Mouse (Mus musculus): ENCODE results near the gene Pygm. TPM values are rescaled to one million over a fixed set of nuclear protein-coding genes. Genes with fewer than 3 reads are reported as not detected.
A peak's percentile ranks its signal among the peaks of the same experiment; 100 is the strongest.

Pygm gene
- total RNA-seq, 2 experiments from 2014 or later: 26.4 to 27.2 TPM

- DNase-seq (ENCODE audit: low spot score in 2 of 2): no peak
Measured at GRCm38 (mm10) chr19:6351431-6352106, 32.6 kb upstream of the Pygm start.

GRCm38 (mm10) chr19:6352107-6352505 is 32.1 kb upstream of the Pygm start:
- DNase-seq (ENCODE audit: low spot score in 2 of 2): no peak

DNA sequence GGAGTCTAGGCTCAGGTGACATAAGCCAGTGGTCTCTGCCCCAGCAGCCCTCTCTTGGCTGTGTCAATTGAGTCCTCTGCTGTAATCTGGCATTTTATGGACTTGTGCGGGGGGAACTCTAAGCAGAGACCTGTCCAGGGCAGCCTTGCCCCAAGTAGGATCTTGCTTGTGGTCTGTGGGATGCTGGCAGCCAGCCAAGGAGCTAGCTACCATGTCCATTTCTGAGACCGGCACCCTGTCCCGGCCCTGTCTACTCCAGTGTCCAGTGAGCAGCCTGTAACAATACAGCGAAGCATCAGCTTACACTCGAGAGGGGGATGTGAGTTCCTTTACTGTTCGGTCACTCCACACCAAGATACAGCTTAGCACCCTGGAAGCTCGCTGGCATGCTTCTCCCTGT is 30.2 kb upstream of the Pygm start:
- no peak for DNase-seq (ENCODE audit: low spot score in 2 of 2)

DNA sequence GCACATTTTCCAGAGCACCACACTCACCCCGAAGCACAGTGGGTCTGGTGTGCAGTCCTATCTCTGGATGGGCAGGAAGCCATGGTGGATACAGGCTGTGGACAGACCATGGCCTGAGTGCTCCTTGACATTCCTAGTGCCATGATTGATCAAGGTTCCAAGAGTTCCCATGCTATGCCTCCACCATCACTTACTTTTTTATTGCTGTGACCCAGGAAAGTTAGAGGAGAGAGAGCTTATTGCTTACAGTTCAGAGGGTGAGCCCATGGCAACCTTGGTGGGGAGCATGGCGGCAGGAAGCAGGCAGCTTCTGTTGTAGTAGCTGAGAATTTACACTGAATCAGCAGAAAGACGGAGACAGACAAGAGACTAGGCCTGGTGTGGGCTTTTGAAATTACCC is 22.9 kb upstream of the Pygm start:
- no peak for DNase-seq (ENCODE audit: low spot score in 2 of 2)

- no peak for DNase-seq (ENCODE audit: low spot score in 2 of 2)
Measured at GRCm38 (mm10) chr19:6363091-6363410, 21.1 kb upstream of the Pygm start.

DNA sequence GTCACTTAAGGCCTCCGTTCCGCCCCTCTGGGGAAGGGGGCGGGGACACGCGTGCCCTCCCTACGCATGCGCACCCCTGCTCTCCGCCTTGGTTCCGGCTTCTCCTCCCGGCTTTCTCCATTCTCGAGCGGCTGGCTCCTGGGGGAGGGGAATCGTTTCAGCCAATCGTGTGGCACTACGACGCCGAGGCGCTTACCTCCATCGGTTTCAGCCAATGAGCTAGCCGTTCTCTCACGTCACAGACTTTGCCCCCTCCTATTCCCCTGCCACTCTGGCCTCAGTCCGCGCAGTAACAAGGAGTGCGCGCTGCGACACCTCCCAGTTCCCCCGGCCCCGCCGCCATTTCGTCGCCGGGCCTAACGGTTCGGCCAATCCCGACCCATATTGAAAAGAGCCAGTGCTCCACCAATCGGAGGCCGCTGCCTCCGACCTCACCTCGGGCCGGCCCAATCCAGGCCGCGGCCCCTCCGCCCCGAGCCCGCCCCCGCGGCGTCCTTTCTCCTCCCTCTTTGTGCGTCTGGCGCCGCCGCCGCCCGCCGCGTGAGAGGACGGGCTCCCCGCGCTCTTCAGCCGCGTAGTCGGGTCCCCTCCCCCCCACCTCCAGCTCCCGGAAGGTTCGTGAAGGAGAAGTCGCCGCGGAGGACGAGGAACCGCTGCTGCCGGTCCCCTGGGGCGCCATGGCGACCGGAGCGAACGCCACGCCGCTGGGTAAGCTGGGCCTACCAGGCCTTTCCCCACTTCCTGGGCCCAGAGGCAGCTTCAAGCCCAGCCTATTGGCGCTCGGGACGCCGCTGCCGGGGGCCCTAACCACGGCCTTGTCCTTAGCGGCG is 20.6 kb upstream of the Pygm start, which contains the start of gene Sf1:
Gene Sf1, plus strand, starts transcription at position 280 of the 830 bp plus-strand sequence.
- DNase-seq (ENCODE audit: low spot score in 2 of 2): peak; percentile 100

DNA sequence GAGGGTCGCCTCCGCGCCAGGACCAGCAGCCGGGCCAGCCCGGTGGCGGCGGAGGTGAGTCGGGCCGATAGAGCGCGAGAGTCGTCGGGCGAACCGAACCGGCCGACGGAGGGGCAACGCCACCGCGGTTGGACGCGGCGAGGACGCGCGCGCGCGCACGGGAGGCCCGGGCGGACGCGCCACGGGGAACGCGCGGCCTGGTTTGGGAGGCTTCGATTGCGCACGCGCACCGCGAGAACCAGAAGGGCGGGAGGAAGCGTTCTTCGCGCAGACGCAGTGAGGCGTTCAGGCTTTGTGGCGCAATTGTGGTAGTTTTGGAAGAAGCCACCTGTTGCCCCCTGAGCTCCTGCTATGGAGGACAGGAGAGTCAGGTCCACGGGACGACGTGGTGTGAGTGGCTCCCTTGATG is 19.9 kb upstream of the Pygm start:
- DNase-seq (ENCODE audit: low spot score in 2 of 2): peak; percentile 89 to 94

GRCm38 (mm10) chr19:6364842-6365241 is 19.4 kb upstream of the Pygm start:
- no peak for DNase-seq (ENCODE audit: low spot score in 2 of 2)

GRCm38 (mm10) chr19:6370175-6370574 is 14.0 kb upstream of the Pygm start:
- DNase-seq (ENCODE audit: low spot score in 2 of 2): no peak

DNA sequence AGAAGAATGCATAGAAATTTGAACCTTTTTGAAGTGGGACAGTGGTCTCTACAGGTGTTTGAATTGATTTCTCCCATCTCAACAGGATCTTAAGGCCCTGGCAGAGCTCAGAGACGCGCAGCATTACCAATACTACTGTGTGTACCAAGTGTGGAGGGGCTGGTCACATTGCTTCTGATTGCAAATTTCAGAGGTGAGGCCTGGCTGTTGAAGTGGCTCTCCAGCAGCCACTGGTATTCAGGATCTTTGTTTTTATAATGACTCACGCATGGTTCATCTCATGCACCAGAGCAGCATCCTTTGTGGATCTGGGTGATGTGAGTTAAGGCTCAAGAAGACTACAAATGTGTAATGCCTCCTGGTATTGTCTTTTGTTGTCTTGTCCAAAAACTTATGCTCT is 11.8 kb upstream of the Pygm start:
- no peak for DNase-seq (ENCODE audit: low spot score in 2 of 2)

GRCm38 (mm10) chr19:6373539-6374400 is 10.4 kb upstream of the Pygm start:
- peak; percentile 47 to 81 for DNase-seq (ENCODE audit: low spot score in 2 of 2)

DNA sequence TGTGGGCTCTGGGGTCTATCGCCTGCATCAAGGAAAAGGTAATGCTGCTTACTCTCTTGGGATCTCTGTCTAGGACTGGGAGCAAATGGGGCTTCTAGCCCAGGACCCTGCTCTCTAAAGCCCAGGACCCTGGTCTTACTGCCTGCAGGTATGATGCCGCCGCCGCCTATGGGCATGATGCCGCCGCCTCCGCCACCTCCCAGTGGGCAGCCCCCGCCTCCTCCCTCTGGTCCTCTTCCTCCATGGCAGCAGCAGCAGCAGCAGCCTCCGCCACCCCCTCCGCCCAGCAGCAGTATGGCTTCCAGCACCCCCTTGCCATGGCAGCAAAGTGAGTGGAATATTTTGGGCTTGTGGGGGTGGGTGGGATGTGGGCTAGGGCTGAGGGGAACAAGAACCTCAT is 9.6 kb upstream of the Pygm start:
- DNase-seq (ENCODE audit: low spot score in 2 of 2): no peak

DNA sequence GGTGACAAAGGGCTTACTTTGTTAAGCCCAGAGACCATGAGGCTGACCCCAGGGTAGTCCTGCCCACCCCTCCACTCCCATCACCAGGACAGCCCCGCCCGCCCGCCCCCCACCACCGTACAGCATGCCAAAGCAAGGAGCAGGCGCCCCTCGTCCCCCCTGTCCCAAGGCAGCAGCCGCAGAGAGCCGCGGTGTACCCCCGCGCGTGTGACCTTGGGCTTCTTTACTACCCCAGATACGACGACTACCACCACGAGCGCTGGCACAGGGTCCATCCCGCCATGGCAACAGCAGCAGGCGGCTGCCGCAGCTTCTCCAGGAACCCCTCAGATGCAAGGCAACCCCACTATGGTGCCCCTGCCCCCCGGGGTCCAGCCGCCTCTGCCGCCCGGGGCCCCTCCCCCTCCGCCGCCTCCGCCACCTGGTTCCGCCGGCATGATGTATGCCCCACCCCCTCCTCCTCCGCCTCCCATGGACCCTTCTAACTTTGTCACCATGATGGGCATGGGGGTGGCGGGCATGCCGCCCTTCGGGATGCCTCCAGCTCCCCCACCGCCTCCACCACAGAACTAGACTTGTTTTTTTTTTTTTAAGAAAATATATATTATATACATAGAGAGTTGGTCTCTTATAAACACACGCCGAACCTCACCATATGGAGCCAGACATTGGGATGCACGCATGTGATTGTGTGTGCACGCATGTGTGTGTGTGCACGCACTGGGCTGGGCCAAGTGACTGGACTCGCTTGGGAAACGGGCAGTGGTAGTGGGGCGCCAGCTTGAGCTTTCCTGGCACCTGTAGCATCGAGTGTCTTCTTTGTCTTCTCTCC is 8.6 kb upstream of the Pygm start:
- DNase-seq (ENCODE audit: low spot score in 2 of 2): no peak

- DNase-seq (ENCODE audit: low spot score in 2 of 2): peak in 1 of 2 experiments; percentile 50
Measured at GRCm38 (mm10) chr19:6376255-6376564, 8.0 kb upstream of the Pygm start.

- DNase-seq (ENCODE audit: low spot score in 2 of 2): no peak
Measured at GRCm38 (mm10) chr19:6376643-6377042, 7.6 kb upstream of the Pygm start.

GRCm38 (mm10) chr19:6377327-6378040 is 6.7 kb upstream of the Pygm start:
- no peak for DNase-seq (ENCODE audit: low spot score in 2 of 2)

GRCm38 (mm10) chr19:6380411-6381166 is 3.6 kb upstream of the Pygm start:
- DNase-seq (ENCODE audit: low spot score in 2 of 2): no peak

DNA sequence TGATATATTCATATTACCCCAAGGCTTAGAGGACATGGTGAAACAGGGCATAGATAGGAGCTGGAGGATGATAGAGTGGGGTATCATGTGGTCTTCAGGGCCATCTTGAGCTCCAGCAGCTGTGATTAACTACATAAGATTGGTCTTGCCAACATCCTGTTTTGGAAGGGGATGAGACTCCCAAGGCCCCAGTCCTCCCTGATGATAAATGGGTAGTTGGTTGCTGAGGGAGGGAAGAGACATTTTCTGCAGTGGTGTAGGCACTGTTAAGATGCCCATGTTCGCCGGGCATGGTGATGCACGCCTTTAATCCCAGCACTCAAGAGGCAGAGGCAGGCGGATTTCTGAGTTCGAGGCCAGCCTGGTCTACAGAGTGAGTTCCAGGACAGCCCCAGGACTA is 3.0 kb upstream of the Pygm start:
- DNase-seq (ENCODE audit: low spot score in 2 of 2): no peak

- no peak for DNase-seq (ENCODE audit: low spot score in 2 of 2)
Measured at GRCm38 (mm10) chr19:6382323-6382924, 1.8 kb upstream of the Pygm start.
